Mouse (Mus musculus): ENCODE data around the gene Zwilch. TPM values are rescaled to one million over a fixed set of nuclear protein-coding genes. Genes with fewer than 3 reads are reported as not detected.

Zwilch gene
- 39.8 and 41.2 TPM in 2 replicates for polyA plus RNA-seq (2012; rRNA removed)

DNA sequence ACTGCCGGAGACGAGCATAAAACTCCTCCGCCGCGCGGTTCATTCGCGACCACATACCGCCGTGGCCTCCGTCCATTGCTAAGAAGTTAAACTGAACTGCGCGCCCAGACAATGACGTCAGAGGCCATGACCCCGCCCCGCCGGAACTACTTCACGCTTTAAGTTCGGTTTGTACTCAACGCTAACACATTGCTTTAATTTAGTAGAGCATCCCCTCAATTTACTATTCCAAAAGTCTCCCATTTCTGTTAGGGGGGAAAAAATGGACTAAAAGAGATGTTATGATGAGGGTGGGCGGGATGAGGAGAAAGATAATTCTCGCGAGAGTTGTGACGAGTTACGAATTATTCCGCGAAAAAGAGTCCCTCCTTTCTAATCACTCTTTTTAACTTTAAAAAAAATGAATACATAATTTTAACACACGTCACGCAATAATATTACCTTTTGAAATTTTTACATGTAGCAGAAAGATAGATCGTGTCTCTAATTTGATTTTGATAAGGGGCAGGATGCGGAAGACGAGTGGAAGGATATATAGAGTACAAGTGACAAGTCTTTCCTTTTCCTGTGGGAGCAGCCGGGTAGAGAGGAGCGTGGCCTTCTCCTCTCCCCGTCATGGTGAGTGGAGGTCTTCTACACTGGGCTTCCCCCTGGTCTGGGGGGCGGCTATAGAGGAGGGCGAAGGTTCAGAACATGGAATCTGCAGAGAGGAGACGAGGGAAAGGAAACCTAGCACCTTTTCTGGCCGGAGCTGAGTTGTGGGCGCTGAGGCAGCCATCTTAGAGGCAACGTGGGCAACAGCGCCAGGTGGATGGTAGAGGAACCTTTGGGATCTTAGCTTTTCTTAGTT is at the start of gene Zwilch, which contains the start of gene Rpl4:
TSS of gene Zwilch (minus strand) at position 289 of the 850 bp plus-strand sequence.
TSS of gene Rpl4 (plus strand) at position 560 of the 850 bp plus-strand sequence.

DNA sequence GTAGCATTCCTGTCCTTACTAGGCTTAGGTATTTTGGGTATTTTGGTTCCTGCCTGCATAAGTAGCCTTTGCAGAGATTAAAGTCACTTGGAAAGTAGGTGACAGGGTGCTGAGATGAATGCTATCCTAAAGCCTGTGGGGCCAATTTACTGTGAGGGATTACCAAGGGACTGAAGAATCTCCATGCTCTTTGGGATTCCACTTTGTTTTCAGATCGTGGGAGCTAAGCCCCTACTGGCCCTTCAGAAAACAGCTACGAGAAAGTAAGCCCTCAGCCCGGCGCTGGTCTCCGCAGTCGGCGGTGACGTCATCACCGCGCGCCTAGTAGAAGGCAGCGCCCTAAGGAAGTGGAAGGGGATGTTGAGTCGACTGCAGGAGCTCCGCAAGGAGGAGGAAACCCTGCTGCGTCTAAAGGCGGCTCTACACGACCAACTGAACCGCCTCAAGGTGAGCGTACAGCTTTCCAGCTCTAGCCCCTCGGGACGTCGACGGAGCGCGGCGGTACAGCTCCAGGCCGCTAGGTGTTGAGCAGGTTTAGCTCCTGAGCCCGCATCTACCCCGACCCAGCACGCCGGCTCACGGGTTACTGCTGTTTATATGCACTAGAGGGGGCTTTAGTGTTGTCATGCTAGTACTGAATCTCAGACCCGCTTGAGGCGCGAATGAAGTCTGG is 6.2 kb upstream of the Zwilch start, which contains the start of gene Snapc5:
TSS of gene Snapc5 (plus strand) at position 301 of the 673 bp plus-strand sequence.

GRCm38 (mm10) chr9:64116876-64117275 is 56.0 kb downstream of the Zwilch start, which contains the start of gene Lctl:
Lctl (plus strand) TSS chr9:64117147.

Other genes starting within 250 kb of the Zwilch start
- 3.4 and 3.6 TPM in 2 replicates for gene Smad6, start 151.0 kb downstream of the Zwilch start, polyA plus RNA-seq (2012; rRNA removed)
- 0.02 and 0.03 TPM in 2 replicates for gene Lctl, start 56.0 kb downstream of the Zwilch start, polyA plus RNA-seq (2012; rRNA removed)
- 934 and 1,031 TPM in 2 replicates for gene Rpl4, start 271 bp upstream of the Zwilch start, polyA plus RNA-seq (2012; rRNA removed)
- gene Snapc5, start 6.2 kb upstream of the Zwilch start, polyA plus RNA-seq (2012; rRNA removed), result 13.3 TPM in 2 replicates
- 0.07 and 0.08 TPM in 2 replicates for gene Uchl4, start 62.1 kb upstream of the Zwilch start, polyA plus RNA-seq (2012; rRNA removed)
- 12.8 and 15.0 TPM in 2 replicates for gene Map2k1, start 80.5 kb upstream of the Zwilch start, polyA plus RNA-seq (2012; rRNA removed)
- 131 and 158 TPM in 2 replicates for gene Tipin, start 108.5 kb upstream of the Zwilch start, polyA plus RNA-seq (2012; rRNA removed)
- gene Dis3l, start 168.2 kb upstream of the Zwilch start, polyA plus RNA-seq (2012; rRNA removed), result 5.2 and 5.8 TPM in 2 replicates
- 0.16 and 0.20 TPM in 2 replicates for gene Megf11, start 212.5 kb upstream of the Zwilch start, polyA plus RNA-seq (2012; rRNA removed)

Data from liver, embryonic 14 days (tissue).